Mouse (Mus musculus) embryo, embryonic 11.5 days (tissue): ENCODE data around the gene Acot11.
"Not testable (repeated sequence)": the region's sequence is repeated elsewhere in the genome, so short reads cannot be mapped to it uniquely, and the experiment has no call there.

Experiments
- DNase-seq: peaks from one replicate; pipeline ENCODE4 v3.0.0-alpha.2; 2012; ENCODE audit warnings: low read depth, low spot score

Acot11 gene

GRCm38 (mm10) chr4:106778116-106778788 is 26.5 kb downstream of the Acot11 start:
- DNase-seq, result peak; percentile 67

GRCm38 (mm10) chr4:106776998-106777397 is 27.8 kb downstream of the Acot11 start:
- DNase-seq, result peak; percentile 50

- not testable (repeated sequence) for DNase-seq
Observed at GRCm38 (mm10) chr4:106775767-106776166, 29.0 kb downstream of the Acot11 start.

- DNase-seq, result no peak
Observed at GRCm38 (mm10) chr4:106772558-106772957, 32.2 kb downstream of the Acot11 start.

- DNase-seq, result no peak
Observed at GRCm38 (mm10) chr4:106769306-106769705, 35.5 kb downstream of the Acot11 start.

GRCm38 (mm10) chr4:106764166-106764565 is 40.6 kb downstream of the Acot11 start:
- DNase-seq, result no peak

GRCm38 (mm10) chr4:106751726-106752125 is 53.1 kb downstream of the Acot11 start:
- no peak for DNase-seq

- DNase-seq, result peak; percentile 61
Observed at GRCm38 (mm10) chr4:106749699-106750098, 55.1 kb downstream of the Acot11 start.

- DNase-seq, result no peak
Observed at GRCm38 (mm10) chr4:106747001-106747580, 57.7 kb downstream of the Acot11 start.

GRCm38 (mm10) chr4:106745862-106746261 is 58.9 kb downstream of the Acot11 start:
- DNase-seq, result no peak

GRCm38 (mm10) chr4:106737904-106738303 is 66.9 kb downstream of the Acot11 start:
- no peak for DNase-seq

- DNase-seq, result not testable (repeated sequence)
Observed at GRCm38 (mm10) chr4:106736884-106737283, 67.9 kb downstream of the Acot11 start.

GRCm38 (mm10) chr4:106733636-106734035 is 71.2 kb downstream of the Acot11 start, which contains the start of gene Fam151a:
TSS of gene Fam151a (plus strand) at chr4:106733889.
- no peak for DNase-seq

GRCm38 (mm10) chr4:106730814-106731213 is 74.0 kb downstream of the Acot11 start, which contains the start of gene Mroh7:
TSS of gene Mroh7 (minus strand) at chr4:106730925.
- no peak for DNase-seq

GRCm38 (mm10) chr4:106720631-106721030 is 84.2 kb downstream of the Acot11 start:
- no peak for DNase-seq

- DNase-seq, result no peak
Observed at GRCm38 (mm10) chr4:106713622-106714021, 91.2 kb downstream of the Acot11 start.

GRCm38 (mm10) chr4:106708408-106708807 is 96.4 kb downstream of the Acot11 start:
- peak; percentile 54 for DNase-seq

- no peak for DNase-seq
Observed at GRCm38 (mm10) chr4:106707957-106708356, 96.8 kb downstream of the Acot11 start.

- DNase-seq, result no peak
Observed at GRCm38 (mm10) chr4:106705096-106705665, 99.6 kb downstream of the Acot11 start.

- DNase-seq, result no peak
Observed at GRCm38 (mm10) chr4:106704416-106704815, 100.4 kb downstream of the Acot11 start.

GRCm38 (mm10) chr4:106703956-106704355 is 100.8 kb downstream of the Acot11 start:
- DNase-seq, result no peak

- DNase-seq, result no peak
Observed at GRCm38 (mm10) chr4:106700798-106701197, 104.0 kb downstream of the Acot11 start.

GRCm38 (mm10) chr4:106699989-106700388 is 104.8 kb downstream of the Acot11 start:
- peak; percentile 46 for DNase-seq
